Mouse (Mus musculus) lung, postnatal 0 days (tissue): ENCODE results near the gene C1rl.
"Not testable (repeated sequence)": the region's sequence is repeated elsewhere in the genome, so short reads cannot be mapped to it uniquely, and the experiment has no call there.

Source experiments
- CTCF ChIP-seq: IDR thresholded peaks from 2 replicates; pipeline ENCODE4 v1.5.1; 2016; ENCODE audit warnings: antibody characterized with exemption, mild to moderate bottlenecking
- EP300 ChIP-seq: IDR thresholded peaks from 2 replicates; pipeline ENCODE4 v1.6.1; 2016; ENCODE audit warnings: antibody characterized with exemption, mild to moderate bottlenecking, control low read depth

DNA sequence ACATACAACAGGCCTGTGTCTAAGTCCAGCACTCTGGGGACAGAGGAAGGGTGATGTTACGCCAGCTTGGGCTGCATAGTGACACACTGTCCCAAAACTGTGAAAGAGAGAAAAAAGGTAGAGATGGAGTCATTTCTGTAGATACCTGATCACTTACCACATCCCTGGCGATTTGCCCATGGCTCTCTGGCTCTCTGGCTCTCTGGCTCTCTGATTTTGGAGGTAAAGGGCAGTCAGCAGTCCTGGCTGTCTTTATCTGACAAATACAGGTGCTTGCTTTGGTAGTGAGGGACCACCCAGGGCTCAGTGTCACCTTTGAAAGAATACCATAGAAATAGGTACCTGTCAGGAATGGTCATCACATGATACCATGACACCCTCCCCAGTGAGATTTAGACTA is 48.3 kb downstream of the C1rl start:
- TF ChIP-seq CTCF, EP300: not testable (repeated sequence)
